Mouse (Mus musculus) CH12.LX (cell line): ENCODE results near the gene Phip. TPM values are rescaled to one million over a fixed set of nuclear protein-coding genes. Genes with fewer than 3 reads are reported as not detected.

Experiments
- DNase-seq: peaks from one replicate; pipeline ENCODE4 v3.0.0-alpha.2; 2013; ENCODE audit errors: extremely low read depth
- H3K27ac ChIP-seq: 2 replicates; pipeline ENCODE4 v1.5.1; 2012; ENCODE audit warnings: low read depth, mild to moderate bottlenecking, control low read depth, moderate library complexity; ENCODE audit not compliant: insufficient read depth
- H3K27me3 ChIP-seq: replicated peaks from 2 replicates; pipeline ENCODE3; 2012; ENCODE audit warnings: inconsistent platforms
- H3K36me3 ChIP-seq, 2 experiments: replicated peaks in 1 of 2; 2 replicates each; pipeline versions ENCODE3 to v1.6.1; 2012; ENCODE audit warnings: inconsistent platforms in 1 of 2, low read length in 1 of 2, mild to moderate bottlenecking in 1 of 2, mixed read lengths in 1 of 2, moderate library complexity in 1 of 2; ENCODE audit not compliant: control insufficient read depth in 1 of 2, insufficient read depth in 1 of 2
- H3K4me1 ChIP-seq, 2 experiments: 2 replicates each; pipeline ENCODE4 v1.6.1; 2012; ENCODE audit warnings: inconsistent platforms in 1 of 2, moderate library complexity in 1 of 2; ENCODE audit not compliant: insufficient read depth in 2 of 2, control insufficient read depth in 1 of 2
- H3K4me2 ChIP-seq: 2 replicates; pipeline ENCODE4 v1.6.1; 2012; ENCODE audit warnings: low read depth, mild to moderate bottlenecking, control low read depth; ENCODE audit not compliant: poor library complexity, insufficient read depth, severe bottlenecking
- H3K4me3 ChIP-seq, 3 experiments: fragments of 150-350 bp in 1 of 3; sonication (generic) in 1 of 3; replicated peaks in 1 of 3; 2 replicates each; pipeline versions ENCODE3 to v1.5.1; 2011 to 2012; ENCODE audit warnings: low read depth in 2 of 3, low read length in 2 of 3, mild to moderate bottlenecking in 2 of 3, moderate library complexity in 2 of 3, control low read depth in 1 of 3, improper control_type of control experiment in 1 of 3, inconsistent platforms in 1 of 3, mixed read lengths in 1 of 3; ENCODE audit not compliant: poor library complexity in 1 of 3
- H3K79me2 ChIP-seq: replicated peaks from 2 replicates; pipeline ENCODE4 v1.6.1; 2012; ENCODE audit warnings: mild to moderate bottlenecking, moderate library complexity; ENCODE audit not compliant: control insufficient read depth, poor library complexity, insufficient read depth, severe bottlenecking; ENCODE audit errors: extremely low read depth
- H3K9ac ChIP-seq: 2 replicates; pipeline ENCODE4 v1.6.1; 2012; ENCODE audit warnings: low read depth, mild to moderate bottlenecking, control low read depth, moderate library complexity; ENCODE audit not compliant: insufficient read depth
- H3K9me3 ChIP-seq: replicated peaks from 2 replicates; pipeline ENCODE3; 2012; ENCODE audit warnings: low read length, inconsistent platforms, mixed read lengths
- BHLHE40 ChIP-seq: IDR thresholded peaks from 2 replicates; pipeline ENCODE4 v1.6.1; 2011; ENCODE audit warnings: mild to moderate bottlenecking, low read depth, low read length, improper control_type of control experiment
- CHD1 ChIP-seq: IDR thresholded peaks from 2 replicates; pipeline ENCODE4 v1.6.1; 2012; ENCODE audit warnings: low read depth, low read length, improper control_type of control experiment, inconsistent platforms
- CHD2 ChIP-seq: IDR thresholded peaks from 2 replicates; pipeline ENCODE4 v1.6.1; 2011; ENCODE audit warnings: low read length, improper control_type of control experiment
- CTCF ChIP-seq, 2 experiments: IDR thresholded peaks in 1 of 2; conservative IDR thresholded peaks in 1 of 2; 2 replicates each; pipeline ENCODE4 v1.5.1; 2011 to 2012; ENCODE audit warnings: low read depth in 2 of 2, low read length in 2 of 2, improper control_type of control experiment in 1 of 2, inconsistent platforms in 1 of 2, mild to moderate bottlenecking in 1 of 2, moderate library complexity in 1 of 2
- E2F4 ChIP-seq: IDR thresholded peaks from 2 replicates; pipeline ENCODE4 v1.6.1; 2011; ENCODE audit warnings: low read depth, low read length, improper control_type of control experiment; ENCODE audit not compliant: insufficient replicate concordance
- ELF1 ChIP-seq: IDR thresholded peaks from 2 replicates; pipeline ENCODE4 v1.6.1; 2014; ENCODE audit warnings: low read depth, mild to moderate bottlenecking, inconsistent platforms, low read length, improper control_type of control experiment
- ETS1 ChIP-seq: conservative IDR thresholded peaks from 2 replicates; pipeline ENCODE4 v1.6.1; 2012; ENCODE audit warnings: low read depth, mild to moderate bottlenecking, inconsistent platforms, low read length, improper control_type of control experiment, moderate library complexity
- HCFC1 ChIP-seq: IDR thresholded peaks from 2 replicates; pipeline ENCODE4 v1.6.1; 2012; ENCODE audit warnings: low read depth, mild to moderate bottlenecking, inconsistent platforms, low read length, improper control_type of control experiment
- IRF4 ChIP-seq: IDR thresholded peaks from 2 replicates; pipeline ENCODE4 v1.6.1; 2014; ENCODE audit warnings: low read depth, mild to moderate bottlenecking, inconsistent platforms, low read length, improper control_type of control experiment
- JUN ChIP-seq: IDR thresholded peaks from 2 replicates; pipeline ENCODE4 v1.6.1; 2011; ENCODE audit warnings: low read depth, mild to moderate bottlenecking, low read length, improper control_type of control experiment, moderate library complexity; ENCODE audit not compliant: insufficient read depth
- JUND ChIP-seq: conservative IDR thresholded peaks from 2 replicates; pipeline ENCODE4 v1.6.1; 2011; ENCODE audit warnings: low read depth, low read length, improper control_type of control experiment
- MAX ChIP-seq: IDR thresholded peaks from 2 replicates; pipeline ENCODE4 v1.6.1; 2011; ENCODE audit warnings: low read length, improper control_type of control experiment
- MAZ ChIP-seq: IDR thresholded peaks from 2 replicates; pipeline ENCODE4 v1.6.1; 2012; ENCODE audit warnings: low read depth, mild to moderate bottlenecking, inconsistent platforms, low read length, improper control_type of control experiment, moderate library complexity
- MEF2A ChIP-seq: IDR thresholded peaks from 2 replicates; pipeline ENCODE4 v1.6.1; 2014; ENCODE audit warnings: low read depth, mild to moderate bottlenecking, inconsistent platforms, low read length, improper control_type of control experiment, borderline replicate concordance
- MXI1 ChIP-seq: IDR thresholded peaks from 2 replicates; pipeline ENCODE4 v1.6.1; 2011; ENCODE audit warnings: mild to moderate bottlenecking, low read depth, low read length, improper control_type of control experiment
- MYC ChIP-seq: IDR thresholded peaks from 2 replicates; pipeline ENCODE4 v1.6.1; 2011; ENCODE audit warnings: low read depth, mild to moderate bottlenecking, improper control_type of control experiment, low read length
- NELFE ChIP-seq: IDR thresholded peaks from 2 replicates; pipeline ENCODE4 v1.6.1; 2011; ENCODE audit warnings: low read depth, low read length, improper control_type of control experiment
- NRF1 ChIP-seq: IDR thresholded peaks from 2 replicates; pipeline ENCODE4 v1.6.1; 2014; ENCODE audit warnings: low read depth, mild to moderate bottlenecking, inconsistent platforms, low read length, improper control_type of control experiment, moderate library complexity
- POLR2A ChIP-seq: IDR thresholded peaks from 2 replicates; pipeline ENCODE4 v1.6.1; 2011; ENCODE audit warnings: low read depth, mild to moderate bottlenecking, improper control_type of control experiment, low read length
- POLR2AphosphoS2 ChIP-seq: IDR thresholded peaks from 2 replicates; pipeline ENCODE4 v1.6.1; 2011; ENCODE audit warnings: low read depth, low read length, improper control_type of control experiment
- RAD21 ChIP-seq: IDR thresholded peaks from 2 replicates; pipeline ENCODE4 v1.6.1; 2011; ENCODE audit warnings: low read depth, mild to moderate bottlenecking, low read length, improper control_type of control experiment, moderate library complexity
- RCOR1 ChIP-seq: conservative IDR thresholded peaks from 2 replicates; pipeline ENCODE4 v1.6.1; 2012; ENCODE audit warnings: low read depth, mild to moderate bottlenecking, inconsistent platforms, low read length, improper control_type of control experiment
- SIN3A ChIP-seq: IDR thresholded peaks from 2 replicates; pipeline ENCODE4 v1.6.1; 2012; ENCODE audit warnings: low read length, improper control_type of control experiment, inconsistent platforms
- SMC3 ChIP-seq: IDR thresholded peaks from 2 replicates; pipeline ENCODE4 v1.6.1; 2011; ENCODE audit warnings: low read depth, low read length, improper control_type of control experiment
- TBP ChIP-seq: conservative IDR thresholded peaks from 2 replicates; pipeline ENCODE4 v1.6.1; 2011; ENCODE audit warnings: low read depth, low read length, improper control_type of control experiment
- TCF12 ChIP-seq: IDR thresholded peaks from 2 replicates; pipeline ENCODE4 v1.6.1; 2014; ENCODE audit warnings: low read depth, mild to moderate bottlenecking, inconsistent platforms, low read length, improper control_type of control experiment
- UBTF ChIP-seq: IDR thresholded peaks from 2 replicates; pipeline ENCODE4 v1.6.1; 2012; ENCODE audit warnings: low read depth, mild to moderate bottlenecking, inconsistent platforms, low read length, improper control_type of control experiment, moderate library complexity
- USF1 ChIP-seq: IDR thresholded peaks from 2 replicates; pipeline ENCODE4 v1.6.1; 2014; ENCODE audit warnings: low read depth, mild to moderate bottlenecking, inconsistent platforms, low read length, improper control_type of control experiment
- USF2 ChIP-seq: conservative IDR thresholded peaks from 2 replicates; pipeline ENCODE4 v1.6.1; 2011; ENCODE audit warnings: low read depth, low read length, improper control_type of control experiment
- ZKSCAN1 ChIP-seq: IDR thresholded peaks from 2 replicates; pipeline ENCODE4 v1.6.1; 2012; ENCODE audit warnings: low read depth, inconsistent platforms, low read length, improper control_type of control experiment, borderline replicate concordance
- ZMIZ1 ChIP-seq: IDR thresholded peaks from 2 replicates; pipeline ENCODE4 v1.6.1; 2012; ENCODE audit warnings: low read depth, mild to moderate bottlenecking, inconsistent platforms, low read length, improper control_type of control experiment
- dilution Hi-C: fragments of 300-500 bp; cut with MboI; formaldehyde crosslinking; loops from 2 replicates; pipeline ENCODE4 v1.14.3; 2020; ENCODE audit warnings: low sequenced_read_pairs; ENCODE audit not compliant: extremely low pct_unique_long_range_greater_than_20kb, extremely low pct_ligation_motif_present
- in situ Hi-C: fragments of 300-500 bp; cut with MboI; formaldehyde crosslinking; loops from 3 replicates; pipeline ENCODE4 v1.14.3; 2019; ENCODE audit warnings: low sequenced_read_pairs, low pct_ligation_motif_present, low pct_unique_long_range_greater_than_20kb, mixed read lengths
- polyA plus RNA-seq: library from polyadenylated mRNA; unstranded; fragments of >175 nt; gene quantifications from 2 replicates; pipeline ENCODE4 v1.2.1, GENCODE M21; 2012; ENCODE audit warnings: low read depth; ENCODE audit not compliant: insufficient read length
- total RNA-seq, 2 experiments: library from RNA; depleted of rRNA; stranded (reverse); fragments of 300-350 nt in 1 of 2; fragments of >200 nt in 1 of 2; gene quantifications; 2 replicates each; pipeline ENCODE4 v1.2.3; 2012 to 2014

The Phip gene
- total and polyA plus RNA-seq, 3 experiments: 24.1 to 29.8 (median 28.8) TPM

- Histone ChIP-seq H3K4me2 (peak overlapping the region; percentile 95), H3K9ac (peak overlapping the region; percentile 97), H3K36me3 (peaks cover 0 to 11% of the 10 kb centered on the region in 2 experiments), H3K27me3 (no peaks in the 10 kb centered on the region), H3K4me3 (peak overlapping the region; percentile 82 to 96 (median 93)), H3K9me3 (no peaks in the 10 kb centered on the region), H3K4me1 (peaks cover 3 to 43% of the 10 kb centered on the region in 2 experiments), H3K79me2 (peaks cover 2% of the 10 kb centered on the region; the same call in 1 of the 2 replicates), H3K27ac (peak overlapping the region; percentile 79)
- in situ Hi-C loops (loop anchor here (25.0 kb wide), 1 partner anchor 593 kb away; no protein-coding TSS in a partner anchor), dilution Hi-C loops (no loop called here)
- DNase-seq: peak; percentile 97
- TF ChIP-seq TCF12 (peak; percentile 66; the same call in 1 of the 2 replicates), USF1 (peak; percentile 80), ZMIZ1 (0 out of 2 replicates have a peak, but pooled peaks have one; percentile 9), TBP (peak; percentile 75; the same call in 1 of the 2 replicates), IRF4 (no peak; the same call in 1 of the 2 replicates), MAX (peak; percentile 97), ETS1 (peak; percentile 69), HCFC1 (peak; percentile 77), E2F4 (no peak), MAZ (no peak), CHD2 (no peak; the same call in 1 of the 2 replicates), BHLHE40 (peak; percentile 99), USF2 (peak; percentile 74), MYC (peak; percentile 99), RCOR1 (no peak), SMC3 (no peak), POLR2A (peak; percentile 78), JUND (no peak), UBTF (0 out of 2 replicates have a peak, but pooled peaks have one; percentile 44), SIN3A (peak; percentile 92), CTCF (conservative IDR thresholded peaks at IDR 0.05 in 1 of 2, IDR thresholded peaks at IDR 0.05 in 1 of 2; ENCODE audit: low read depth in 2 of 2, low read length in 2 of 2) (no peak), NELFE (peak; percentile 20), CHD1 (0 out of 2 replicates have a peak, but pooled peaks have one; percentile 29), NRF1 (peak; percentile 14; the same call in 1 of the 2 replicates), POLR2AphosphoS2 (no peak), RAD21 (no peak), MEF2A (no peak; the same call in 1 of the 2 replicates), ZKSCAN1 (no peak), ELF1 (no peak), JUN (no peak), MXI1 (peak; percentile 98)
These were observed 145.5 kb downstream of the Phip start for GRCm38 (mm10) chr9:82829693-82830430.
